Mouse (Mus musculus): ENCODE measurements around the gene Rundc3a.

Rundc3a gene

GRCm38 (mm10) chr11:102393238-102393634, at the start of gene Rundc3a:
Gene Rundc3a (plus strand): TSS chr11:102393403.
- WGBS = 1% methylated on average over 33 of the region's 34 CpGs

GRCm38 (mm10) chr11:102344458-102344857, 48.7 kb upstream of the Rundc3a start:
- WGBS = 94% methylated on average over 3 of the region's 3 CpGs

GRCm38 (mm10) chr11:102346926-102347325, 46.3 kb upstream of the Rundc3a start:
- 88% methylated on average over 5 of the region's 5 CpGs for WGBS

GRCm38 (mm10) chr11:102347683-102348082, 45.5 kb upstream of the Rundc3a start:
- 77% methylated on average over 5 of the region's 5 CpGs for WGBS

- WGBS = 92% methylated on average over 7 of the region's 7 CpGs
Observed at GRCm38 (mm10) chr11:102348101-102348585, 45.1 kb upstream of the Rundc3a start.

- 64% methylated on average over 11 of the region's 11 CpGs for WGBS
Observed at GRCm38 (mm10) chr11:102348771-102349170, 44.4 kb upstream of the Rundc3a start.

GRCm38 (mm10) chr11:102349189-102349954, 43.8 kb upstream of the Rundc3a start:
- 94% methylated on average over 3 of the region's 3 CpGs for WGBS

- 94% methylated on average over 4 of the region's 4 CpGs for WGBS
Observed at GRCm38 (mm10) chr11:102350416-102350815, 42.8 kb upstream of the Rundc3a start.

- WGBS = 95% methylated on average over 17 of the region's 17 CpGs
Observed at GRCm38 (mm10) chr11:102350981-102351523, 42.2 kb upstream of the Rundc3a start.

- WGBS = 60% methylated on average over 5 of the region's 5 CpGs
Observed at GRCm38 (mm10) chr11:102352378-102352777, 40.8 kb upstream of the Rundc3a start.

- 56% methylated on average over 8 of the region's 8 CpGs for WGBS
Observed at GRCm38 (mm10) chr11:102353021-102353431, 40.2 kb upstream of the Rundc3a start.

- WGBS = 85% methylated on average over 3 of the region's 3 CpGs
Observed at GRCm38 (mm10) chr11:102355501-102355900, 37.7 kb upstream of the Rundc3a start.

GRCm38 (mm10) chr11:102356190-102356589, 37.0 kb upstream of the Rundc3a start:
- 89% methylated on average over 12 of the region's 12 CpGs for WGBS

GRCm38 (mm10) chr11:102356636-102357350, 36.4 kb upstream of the Rundc3a start:
- 64% methylated on average over 31 of the region's 31 CpGs for WGBS

GRCm38 (mm10) chr11:102358365-102358764, 34.8 kb upstream of the Rundc3a start:
- 85% methylated on average over 10 of the region's 10 CpGs for WGBS

- 94% methylated on average over 8 of the region's 8 CpGs for WGBS
Observed at GRCm38 (mm10) chr11:102361776-102362495, 31.3 kb upstream of the Rundc3a start.

- 80% methylated on average over 2 of the region's 2 CpGs for WGBS
Observed at GRCm38 (mm10) chr11:102363623-102364022, 29.6 kb upstream of the Rundc3a start.

- 78% methylated on average over 14 of the region's 14 CpGs for WGBS
Observed at GRCm38 (mm10) chr11:102364570-102365371, 28.4 kb upstream of the Rundc3a start.

- WGBS = 60% methylated on average over 4 of the region's 4 CpGs
Observed at GRCm38 (mm10) chr11:102365699-102366098, 27.5 kb upstream of the Rundc3a start.

GRCm38 (mm10) chr11:102366103-102366502, 27.1 kb upstream of the Rundc3a start, which contains the start of gene Slc4a1:
Gene Slc4a1 (minus strand): TSS chr11:102366203.
- 89% methylated on average over 8 of the region's 8 CpGs for WGBS
